Mouse (Mus musculus) hindbrain, embryonic 16.5 days (tissue): Measurements from ENCODE around the gene Psmc3ip. TPM values are rescaled to one million over a fixed set of nuclear protein-coding genes. Genes with fewer than 3 reads are reported as not detected.
A peak's percentile ranks its signal among the peaks of the same experiment; 100 is the strongest.

Source experiments
- ATAC-seq: fragments of 200-750 bp; cut with Nextera tagmentation; 2 replicates; pipeline ENCODE4 v1.8.0; 2017; ENCODE audit warnings: moderate TSS enrichment, moderate library complexity
- H3K27ac ChIP-seq: fragments of 300-500 bp; sonication (generic); 2 replicates; pipeline ENCODE4 v1.5.1; 2014; ENCODE audit warnings: low read depth, mild to moderate bottlenecking, control low read depth, low read length, moderate library complexity
- H3K27me3 ChIP-seq: fragments of 300-500 bp; sonication (generic); replicated peaks from 2 replicates; pipeline ENCODE4 v1.6.1; 2014; ENCODE audit warnings: low read length; ENCODE audit not compliant: control insufficient read depth, insufficient read depth
- H3K36me3 ChIP-seq: fragments of 300-500 bp; sonication (generic); 2 replicates; pipeline ENCODE4 v1.6.1; 2014; ENCODE audit warnings: mild to moderate bottlenecking, low read length, moderate library complexity, mixed read lengths; ENCODE audit not compliant: control insufficient read depth, insufficient read depth
- H3K4me1 ChIP-seq: fragments of 300-500 bp; sonication (generic); 2 replicates; pipeline ENCODE4 v1.6.1; 2014; ENCODE audit warnings: low read depth, low read length; ENCODE audit not compliant: control insufficient read depth, insufficient read depth
- H3K4me2 ChIP-seq: fragments of 300-500 bp; sonication (generic); 2 replicates; pipeline ENCODE4 v1.6.1; 2014; ENCODE audit warnings: mild to moderate bottlenecking, low read length, control low read depth, moderate library complexity
- H3K4me3 ChIP-seq: fragments of 300-500 bp; sonication (generic); 2 replicates; pipeline ENCODE4 v1.5.1; 2014; ENCODE audit warnings: mild to moderate bottlenecking, low read length, control low read depth, moderate library complexity
- H3K9ac ChIP-seq: fragments of 300-500 bp; sonication (generic); 2 replicates; pipeline ENCODE4 v1.6.1; 2014; ENCODE audit warnings: low read depth, mild to moderate bottlenecking, control low read depth, low read length, moderate library complexity
- H3K9me3 ChIP-seq: fragments of 300-500 bp; sonication (generic); 2 replicates; pipeline ENCODE4 v1.6.1; 2014; ENCODE audit warnings: mild to moderate bottlenecking, low read length, moderate library complexity; ENCODE audit not compliant: control insufficient read depth
- WGBS: fragments of 180-500 bp; shearing (Covaris S2); extraction: QIAGEN DNeasy Blood & Tissue Kit; methylation state at CpG from one replicate; pipeline ENCODE4 v1.1.7; 2014; 5-methylcytosine and 5-hydroxymethylcytosine counted together
- polyA plus RNA-seq: library from polyadenylated mRNA; unstranded; fragments of >200 nt; fragmentation: Nextera tagmentation; extraction: Ambion mirVana; gene quantifications from 2 replicates; pipeline ENCODE4 v1.2.1, GENCODE M21; 2015

Gene Psmc3ip
- polyA plus RNA-seq, 1 experiment from 2014 or later, result 17.9 TPM

GRCm38 (mm10) chr11:101119761-101120544, 24.7 kb upstream of the Psmc3ip start, which contains the start of the genes Retreg3 and Tubg1:
Gene Retreg3, minus strand, starts transcription at chr11:101119893.
Gene Tubg1, plus strand, starts transcription at chr11:101119938.
- peak; percentile 97 for ATAC-seq
- under 1% methylated on average over 61 of the region's 61 CpGs for WGBS
- Histone ChIP-seq H3K9me3 (no peaks in the 10 kb centered on the region), H3K4me1 (peaks cover 32% of the 10 kb centered on the region), H3K27me3 (no peaks in the 10 kb centered on the region), H3K9ac (peak within 1 kb of the TSS; percentile 99), H3K4me3 (peak within 1 kb of the TSS; percentile 99), H3K27ac (peak within 1 kb of the TSS; percentile 93), H3K4me2 (peak within 1 kb of the TSS; percentile 95), H3K36me3 (no peaks in the 10 kb centered on the region; the same call in none of the 2 replicates)

- ATAC-seq, result peak; percentile 74
- Histone ChIP-seq H3K27ac (peak overlapping the region; percentile 93), H3K9me3 (no peaks in the 10 kb centered on the region), H3K27me3 (no peaks in the 10 kb centered on the region), H3K9ac (peak overlapping the region; percentile 99), H3K4me2 (peak overlapping the region; percentile 95), H3K4me1 (peaks cover 32% of the 10 kb centered on the region), H3K4me3 (peak overlapping the region; percentile 99), H3K36me3 (no peaks in the 10 kb centered on the region; the same call in none of the 2 replicates)
- WGBS, result under 1% methylated on average over 36 of the region's 39 CpGs
These were observed 24.0 kb upstream of the Psmc3ip start for GRCm38 (mm10) chr11:101119131-101119760.

- no peaks in the 10 kb centered on the region for H3K9me3 ChIP-seq
- WGBS, result 57% methylated on average over 4 of the region's 4 CpGs
- no peak for ATAC-seq
- no peaks in the 10 kb centered on the region; the same call in 1 of the 2 replicates for H3K36me3 ChIP-seq
- H3K4me1 ChIP-seq, result peaks cover 32% of the 10 kb centered on the region
- peak overlapping the region; percentile 95 for H3K4me2 ChIP-seq
- H3K27ac ChIP-seq, result no peak overlapping the region
- H3K9ac ChIP-seq, result peak overlapping the region; percentile 99
- H3K27me3 ChIP-seq, result no peaks in the 10 kb centered on the region
- peak overlapping the region; percentile 99; the same call in 1 of the 2 replicates for H3K4me3 ChIP-seq
These were observed 22.9 kb upstream of the Psmc3ip start for GRCm38 (mm10) chr11:101118105-101118504.

DNA sequence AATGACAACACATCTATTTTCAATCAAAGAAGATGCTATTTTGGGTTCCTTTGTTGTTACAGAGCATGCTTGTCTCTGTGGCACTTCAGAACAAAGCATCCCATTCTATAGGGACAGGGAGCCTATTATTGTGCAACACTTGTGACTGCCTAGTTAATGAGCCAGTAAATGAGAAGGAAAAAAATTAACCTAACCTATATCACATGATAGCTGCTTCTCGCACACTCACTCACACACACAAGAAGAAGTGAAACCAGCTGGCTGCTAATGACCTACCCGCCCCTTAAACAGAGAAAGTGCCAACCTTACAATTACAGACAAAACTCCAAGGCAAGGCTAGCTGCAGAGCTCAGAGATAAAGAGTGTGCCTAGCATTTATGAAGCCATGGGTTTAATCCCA, 20.3 kb upstream of the Psmc3ip start:
- no peak overlapping the region; the same call in 1 of the 2 replicates for H3K27ac ChIP-seq
- no peak overlapping the region for H3K4me3 ChIP-seq
- H3K27me3 ChIP-seq, result no peaks in the 10 kb centered on the region
- H3K9me3 ChIP-seq, result no peaks in the 10 kb centered on the region
- 35% methylated on average over 2 of the region's 2 CpGs for WGBS
- H3K36me3 ChIP-seq, result no peaks in the 10 kb centered on the region
- H3K9ac ChIP-seq, result no peak overlapping the region
- no peak for ATAC-seq
- H3K4me2 ChIP-seq, result no peak overlapping the region
- H3K4me1 ChIP-seq, result peaks cover 24% of the 10 kb centered on the region

DNA sequence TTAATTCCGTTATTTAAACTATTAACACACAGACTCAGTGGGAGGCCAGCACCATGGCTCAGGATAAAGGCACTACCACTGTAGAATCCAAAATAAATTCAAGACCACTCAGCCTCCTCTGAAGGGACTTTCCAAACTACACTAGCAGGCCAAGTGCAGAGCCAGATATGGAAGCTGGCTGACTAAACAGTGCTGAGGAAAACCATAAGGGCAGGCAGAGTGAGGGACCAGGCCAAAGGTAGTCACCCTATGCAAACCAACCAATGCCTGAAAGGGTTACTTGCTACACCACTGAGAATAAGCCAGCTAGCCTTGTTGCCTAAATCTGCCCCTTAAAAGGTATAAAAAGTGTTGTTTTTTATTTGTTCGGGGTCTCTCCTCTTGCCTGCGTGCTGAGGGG, 16.9 kb upstream of the Psmc3ip start:
- H3K4me1 ChIP-seq, result peaks cover 6% of the 10 kb centered on the region
- no peak overlapping the region for H3K27ac ChIP-seq
- H3K4me3 ChIP-seq, result no peak overlapping the region
- no peaks in the 10 kb centered on the region for H3K9me3 ChIP-seq
- H3K36me3 ChIP-seq, result no peaks in the 10 kb centered on the region
- no peak overlapping the region for H3K9ac ChIP-seq
- no peaks in the 10 kb centered on the region for H3K27me3 ChIP-seq
- H3K4me2 ChIP-seq, result no peak overlapping the region
- ATAC-seq, result no peak
- WGBS, result 89% methylated on average over 3 of the region's 3 CpGs

DNA sequence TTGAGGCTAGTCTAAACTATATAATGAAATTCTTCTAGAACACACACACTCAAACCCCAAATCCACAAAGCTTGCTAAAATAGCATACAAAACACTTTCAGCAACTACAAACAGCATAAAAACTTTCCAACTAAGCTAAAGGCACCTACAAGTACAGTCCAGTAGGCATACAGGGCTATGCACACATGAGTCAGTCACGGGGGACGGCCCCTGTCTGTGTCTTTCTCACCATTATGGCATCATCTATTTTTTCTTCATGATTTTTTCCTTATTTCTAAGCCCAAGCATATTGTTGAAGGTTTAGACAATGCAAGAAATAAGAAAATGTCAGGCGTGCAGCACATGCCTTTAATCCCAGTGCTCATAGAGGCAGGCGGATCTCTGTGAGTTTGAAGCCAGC, 15.9 kb upstream of the Psmc3ip start:
- no peak overlapping the region for H3K4me3 ChIP-seq
- no peak overlapping the region for H3K27ac ChIP-seq
- no peak for ATAC-seq
- no peaks in the 10 kb centered on the region for H3K27me3 ChIP-seq
- H3K36me3 ChIP-seq, result no peaks in the 10 kb centered on the region
- no peak overlapping the region for H3K4me2 ChIP-seq
- no peak overlapping the region for H3K9ac ChIP-seq
- WGBS, result 92% methylated on average over 4 of the region's 4 CpGs
- H3K4me1 ChIP-seq, result peaks cover 6% of the 10 kb centered on the region
- no peaks in the 10 kb centered on the region for H3K9me3 ChIP-seq

DNA sequence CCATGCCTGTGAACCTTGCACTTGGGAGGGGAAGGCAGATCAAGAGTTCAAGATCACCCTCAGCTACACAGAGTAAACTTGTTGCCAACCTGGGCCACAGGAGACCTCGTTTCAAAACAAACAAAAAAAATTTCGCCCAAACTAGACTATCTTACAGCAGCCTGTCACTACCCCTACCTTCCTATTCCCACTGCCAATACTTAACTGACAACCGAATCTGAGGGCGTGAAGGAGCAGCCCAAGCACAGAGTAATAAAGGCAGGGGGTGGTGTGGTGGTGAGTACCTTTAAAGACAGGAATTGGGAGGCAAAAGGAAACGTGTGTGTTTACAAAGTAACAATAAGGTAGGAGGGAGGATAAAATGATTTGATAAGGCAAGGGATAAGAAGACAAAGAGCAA, 15.5 kb upstream of the Psmc3ip start:
- H3K4me2 ChIP-seq, result no peak overlapping the region
- H3K9me3 ChIP-seq, result no peaks in the 10 kb centered on the region
- H3K9ac ChIP-seq, result no peak overlapping the region
- ATAC-seq, result no peak
- no peak overlapping the region for H3K27ac ChIP-seq
- H3K4me1 ChIP-seq, result peaks cover 3% of the 10 kb centered on the region; the same call in 1 of the 2 replicates
- H3K27me3 ChIP-seq, result no peaks in the 10 kb centered on the region
- WGBS, result 67% methylated on average over 5 of the region's 5 CpGs
- H3K4me3 ChIP-seq, result no peak overlapping the region
- no peaks in the 10 kb centered on the region for H3K36me3 ChIP-seq

DNA sequence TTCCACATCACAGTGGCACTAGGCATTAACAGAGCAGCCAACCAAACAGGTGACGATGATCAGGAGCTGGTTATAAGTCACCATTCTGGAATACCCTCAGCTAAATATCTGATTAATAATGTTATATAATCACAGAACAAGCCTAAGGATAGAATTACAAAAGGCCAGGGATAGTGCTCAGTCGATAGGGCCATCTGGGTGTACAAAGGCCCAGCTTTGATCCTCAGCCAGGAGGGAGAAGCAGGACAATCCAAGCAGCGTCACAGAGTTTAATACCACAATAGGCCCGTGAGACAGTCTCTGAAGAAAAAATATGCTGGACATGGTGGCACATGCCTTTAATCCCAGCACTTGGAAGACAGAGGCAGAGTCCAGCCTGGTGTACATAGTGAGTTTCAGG, 14.1 kb upstream of the Psmc3ip start:
- H3K4me3 ChIP-seq, result no peak overlapping the region
- no peaks in the 10 kb centered on the region for H3K36me3 ChIP-seq
- H3K9ac ChIP-seq, result no peak overlapping the region
- WGBS, result 54% methylated on average over 4 of the region's 4 CpGs
- no peaks in the 10 kb centered on the region for H3K27me3 ChIP-seq
- H3K4me1 ChIP-seq, result no peaks in the 10 kb centered on the region
- no peak overlapping the region for H3K4me2 ChIP-seq
- no peak overlapping the region for H3K27ac ChIP-seq
- no peaks in the 10 kb centered on the region for H3K9me3 ChIP-seq
- no peak for ATAC-seq

GRCm38 (mm10) chr11:101103011-101103410, 7.8 kb upstream of the Psmc3ip start:
- H3K4me3 ChIP-seq, result no peak overlapping the region
- no peaks in the 10 kb centered on the region for H3K27me3 ChIP-seq
- H3K27ac ChIP-seq, result no peak overlapping the region
- no peaks in the 10 kb centered on the region for H3K9me3 ChIP-seq
- no peak overlapping the region for H3K9ac ChIP-seq
- WGBS, result 94% methylated on average over 5 of the region's 5 CpGs
- H3K4me2 ChIP-seq, result no peak overlapping the region
- H3K36me3 ChIP-seq, result peaks cover 33% of the 10 kb centered on the region
- no peaks in the 10 kb centered on the region for H3K4me1 ChIP-seq
- ATAC-seq, result no peak
